Mouse (Mus musculus): ENCODE measurements around the gene Rgs7bp. TPM values are rescaled to one million over a fixed set of nuclear protein-coding genes. Genes with fewer than 3 reads are reported as not detected.
"Not testable (repeated sequence)": the region's sequence is repeated elsewhere in the genome, so short reads cannot be mapped to it uniquely, and the experiment has no call there.

Rgs7bp gene
- polyA plus RNA-seq, 1 experiment, result 0.11 TPM

- Histone ChIP-seq H3K36me3 (ENCODE audit: control insufficient read depth, insufficient read depth, low read length) (no peaks in the 10 kb centered on the region), H3K4me3 (ENCODE audit: control insufficient read depth, low read depth, low read length) (peak overlapping the region; percentile 13; the same call in 1 of the 2 replicates), H3K4me1 (ENCODE audit: control insufficient read depth, insufficient read depth, low read length) (peaks cover 13% of the 10 kb centered on the region), H3K27me3 (ENCODE audit: control insufficient read depth, insufficient read depth, low read length) (no peaks in the 10 kb centered on the region), H3K27ac (ENCODE audit: control insufficient read depth, insufficient read depth, low read depth, low read length) (no peak overlapping the region)
- no peak for TF ChIP-seq CTCF (IDR thresholded peaks at IDR 0.05; ENCODE audit: control insufficient read depth, insufficient read depth, insufficient replicate concordance, low read depth, low read length)
- no peak for TF ChIP-seq POLR2A (IDR thresholded peaks at IDR 0.05; ENCODE audit: control insufficient read depth, low read depth, low read length)
Observed at GRCm38 (mm10) chr13:104937759-104938158, 117.0 kb downstream of the Rgs7bp start.

GRCm38 (mm10) chr13:104936586-104936985 lies 118.1 kb downstream of the Rgs7bp start:
- H3K27me3 ChIP-seq (ENCODE audit: control insufficient read depth, insufficient read depth, low read length), result no peaks in the 10 kb centered on the region
- TF ChIP-seq CTCF (IDR thresholded peaks at IDR 0.05; ENCODE audit: control insufficient read depth, insufficient read depth, insufficient replicate concordance, low read depth, low read length) (no peak), POLR2A (IDR thresholded peaks at IDR 0.05; ENCODE audit: control insufficient read depth, low read depth, low read length) (no peak)
- no peak overlapping the region for H3K4me3 ChIP-seq (ENCODE audit: control insufficient read depth, low read depth, low read length)
- no peak overlapping the region for H3K27ac ChIP-seq (ENCODE audit: control insufficient read depth, insufficient read depth, low read depth, low read length)
- peaks cover 13% of the 10 kb centered on the region for H3K4me1 ChIP-seq (ENCODE audit: control insufficient read depth, insufficient read depth, low read length)
- H3K36me3 ChIP-seq (ENCODE audit: control insufficient read depth, insufficient read depth, low read length), result no peaks in the 10 kb centered on the region

GRCm38 (mm10) chr13:104931635-104932532 lies 122.8 kb downstream of the Rgs7bp start:
- no peak for TF ChIP-seq POLR2A (IDR thresholded peaks at IDR 0.05; ENCODE audit: control insufficient read depth, low read depth, low read length)
- no peak for TF ChIP-seq CTCF (IDR thresholded peaks at IDR 0.05; ENCODE audit: control insufficient read depth, insufficient read depth, insufficient replicate concordance, low read depth, low read length)
- Histone ChIP-seq H3K36me3 (ENCODE audit: control insufficient read depth, insufficient read depth, low read length) (no peaks in the 10 kb centered on the region), H3K4me3 (ENCODE audit: control insufficient read depth, low read depth, low read length) (no peak overlapping the region), H3K27ac (ENCODE audit: control insufficient read depth, insufficient read depth, low read depth, low read length) (no peak overlapping the region), H3K4me1 (ENCODE audit: control insufficient read depth, insufficient read depth, low read length) (no peaks in the 10 kb centered on the region), H3K27me3 (ENCODE audit: control insufficient read depth, insufficient read depth, low read length) (no peaks in the 10 kb centered on the region)

- no peak overlapping the region for H3K4me3 ChIP-seq (ENCODE audit: control insufficient read depth, low read depth, low read length)
- H3K36me3 ChIP-seq (ENCODE audit: control insufficient read depth, insufficient read depth, low read length), result no peaks in the 10 kb centered on the region
- no peaks in the 10 kb centered on the region for H3K27me3 ChIP-seq (ENCODE audit: control insufficient read depth, insufficient read depth, low read length)
- no peaks in the 10 kb centered on the region for H3K4me1 ChIP-seq (ENCODE audit: control insufficient read depth, insufficient read depth, low read length)
- TF ChIP-seq POLR2A (IDR thresholded peaks at IDR 0.05; ENCODE audit: control insufficient read depth, low read depth, low read length), result no peak
- no peak for TF ChIP-seq CTCF (IDR thresholded peaks at IDR 0.05; ENCODE audit: control insufficient read depth, insufficient read depth, insufficient replicate concordance, low read depth, low read length)
- H3K27ac ChIP-seq (ENCODE audit: control insufficient read depth, insufficient read depth, low read depth, low read length), result no peak overlapping the region
Observed at GRCm38 (mm10) chr13:104930814-104931213, 123.9 kb downstream of the Rgs7bp start.

- Histone ChIP-seq H3K36me3 (ENCODE audit: control insufficient read depth, insufficient read depth, low read length) (no peaks in the 10 kb centered on the region), H3K27ac (ENCODE audit: control insufficient read depth, insufficient read depth, low read depth, low read length) (no peak overlapping the region), H3K27me3 (ENCODE audit: control insufficient read depth, insufficient read depth, low read length) (no peaks in the 10 kb centered on the region), H3K4me1 (ENCODE audit: control insufficient read depth, insufficient read depth, low read length) (no peaks in the 10 kb centered on the region), H3K4me3 (ENCODE audit: control insufficient read depth, low read depth, low read length) (peak overlapping the region; percentile 18)
- TF ChIP-seq CTCF (IDR thresholded peaks at IDR 0.05; ENCODE audit: control insufficient read depth, insufficient read depth, insufficient replicate concordance, low read depth, low read length), result peak; percentile 54; the same call in 1 of the 2 replicates
- TF ChIP-seq POLR2A (IDR thresholded peaks at IDR 0.05; ENCODE audit: control insufficient read depth, low read depth, low read length), result no peak
Observed at GRCm38 (mm10) chr13:104918663-104919062, 136.1 kb downstream of the Rgs7bp start.

GRCm38 (mm10) chr13:104916771-104917170 lies 138.0 kb downstream of the Rgs7bp start:
- not testable (repeated sequence) for H3K4me3 ChIP-seq (ENCODE audit: control insufficient read depth, low read depth, low read length); H3K36me3 ChIP-seq (ENCODE audit: control insufficient read depth, insufficient read depth, low read length); H3K27me3 ChIP-seq (ENCODE audit: control insufficient read depth, insufficient read depth, low read length); H3K4me1 ChIP-seq (ENCODE audit: control insufficient read depth, insufficient read depth, low read length); H3K27ac ChIP-seq (ENCODE audit: control insufficient read depth, insufficient read depth, low read depth, low read length)

- Histone ChIP-seq H3K27me3 (ENCODE audit: control insufficient read depth, insufficient read depth, low read length) (no peaks in the 10 kb centered on the region), H3K27ac (ENCODE audit: control insufficient read depth, insufficient read depth, low read depth, low read length) (no peak overlapping the region), H3K4me3 (ENCODE audit: control insufficient read depth, low read depth, low read length) (no peak overlapping the region), H3K36me3 (ENCODE audit: control insufficient read depth, insufficient read depth, low read length) (no peaks in the 10 kb centered on the region), H3K4me1 (ENCODE audit: control insufficient read depth, insufficient read depth, low read length) (no peaks in the 10 kb centered on the region)
- TF ChIP-seq POLR2A (IDR thresholded peaks at IDR 0.05; ENCODE audit: control insufficient read depth, low read depth, low read length) (no peak), CTCF (IDR thresholded peaks at IDR 0.05; ENCODE audit: control insufficient read depth, insufficient read depth, insufficient replicate concordance, low read depth, low read length) (no peak)
Observed at GRCm38 (mm10) chr13:104916106-104916505, 138.6 kb downstream of the Rgs7bp start.

All from testis, adult 2 months (tissue).